Comparison of ENCODE assay signal across 8 mouse cellular contexts in the genomic region with DNA sequence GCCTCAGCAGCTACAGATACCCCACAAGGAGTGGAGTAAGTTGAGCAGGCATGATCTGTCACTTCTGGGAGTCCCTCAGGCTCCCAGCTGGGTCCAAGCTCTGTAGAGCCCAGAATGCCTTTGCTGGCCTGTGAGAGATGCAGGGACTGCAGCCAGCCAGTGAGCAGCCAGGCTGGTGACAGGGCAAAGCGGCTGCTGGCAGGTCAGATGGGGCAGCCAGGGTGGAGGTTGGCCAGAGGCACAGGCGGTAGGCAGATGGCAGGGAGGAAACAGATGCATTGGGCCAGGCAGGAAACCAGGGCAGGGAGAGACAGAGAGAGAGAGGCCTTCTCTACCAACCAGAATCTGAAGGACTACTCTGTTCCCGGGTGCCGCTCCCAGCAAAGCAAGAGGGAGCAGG. TPM values are rescaled to one million over a fixed set of nuclear protein-coding genes. Genes with fewer than 3 reads are reported as not detected.
DNase-seq lines count a peak whose midpoint lies in the region; ATAC-seq and TF ChIP-seq lines count a peak whose summit lies in the region.

No protein-coding gene starts in this region.

- no peak overlapping the region for H3K27ac ChIP-seq in hindbrain, embryonic 13.5 days
- H3K27ac ChIP-seq in hindbrain, embryonic 11.5 days (ENCODE audit: low read depth, low read length), result no peak overlapping the region
- peak overlapping the region; percentile 69 for H3K27ac ChIP-seq in heart, embryonic 10.5 days
- H3K27ac ChIP-seq in macrophage, result peak overlapping the region; percentile 100
- no peak overlapping the region for H3K27ac ChIP-seq in intestine, embryonic 15.5 days

- H3K9ac ChIP-seq in hindbrain, embryonic 13.5 days, result 0 out of 2 replicates have a peak overlapping the region, but pooled peaks have one; percentile 31
- no peak overlapping the region for H3K9ac ChIP-seq in hindbrain, embryonic 11.5 days (ENCODE audit: low read depth, low read length)
- H3K9ac ChIP-seq in intestine, embryonic 15.5 days, result no peak overlapping the region

- H3K4me3 ChIP-seq in hindbrain, embryonic 13.5 days, result no peak overlapping the region
- H3K4me3 ChIP-seq in hindbrain, embryonic 11.5 days (ENCODE audit: low read depth, low read length), result no peak overlapping the region
- H3K4me3 ChIP-seq in E14TG2a.4 (replicated peaks; ENCODE audit: low read length), result 0 out of 2 replicates have a peak overlapping the region, but pooled peaks have one; percentile 0
- no peak overlapping the region for H3K4me3 ChIP-seq in heart, embryonic 10.5 days
- no peak overlapping the region for H3K4me3 ChIP-seq in macrophage (ENCODE audit: inconsistent target)
- no peak overlapping the region for H3K4me3 ChIP-seq in intestine, embryonic 15.5 days (replicated peaks)

- DNase-seq in hindbrain, embryonic 11.5 days (ENCODE audit: low spot score), result no peak
- DNase-seq in cerebellum, adult 9-10 months, result peak; percentile 89
- DNase-seq in heart, embryonic 10.5 days (ENCODE audit: low spot score), result no peak

- no peak for TF ChIP-seq CTCF in E14TG2a.4 (conservative IDR thresholded peaks at IDR 0.05; ENCODE audit: low read length)

- peaks cover 18% of the 10 kb centered on the region for H3K4me1 ChIP-seq in hindbrain, embryonic 13.5 days (replicated peaks)
- H3K4me1 ChIP-seq in hindbrain, embryonic 11.5 days (replicated peaks; ENCODE audit: control insufficient read depth, insufficient read depth, low read length), result no peaks in the 10 kb centered on the region
- peaks cover 65% of the 10 kb centered on the region for H3K4me1 ChIP-seq in E14TG2a.4 (replicated peaks; ENCODE audit: low read depth, low read length)
- peaks cover 32% of the 10 kb centered on the region for H3K4me1 ChIP-seq in heart, embryonic 10.5 days
- peaks cover 14% of the 10 kb centered on the region; the same call in 1 of the 2 replicates for H3K4me1 ChIP-seq in intestine, embryonic 15.5 days (replicated peaks)

- H3K79me2 ChIP-seq in macrophage (ENCODE audit: inconsistent target), result peaks cover 100% of the 10 kb centered on the region

- H3K36me3 ChIP-seq in hindbrain, embryonic 13.5 days, result no peaks in the 10 kb centered on the region
- no peaks in the 10 kb centered on the region for H3K36me3 ChIP-seq in hindbrain, embryonic 11.5 days (ENCODE audit: control insufficient read depth, insufficient read depth, low read length)
- peaks cover 48% of the 10 kb centered on the region for H3K36me3 ChIP-seq in E14TG2a.4 (ENCODE audit: insufficient read depth, low read length)
- H3K36me3 ChIP-seq in heart, embryonic 10.5 days, result peaks cover 25% of the 10 kb centered on the region
- peaks cover 19% of the 10 kb centered on the region for H3K36me3 ChIP-seq in macrophage (ENCODE audit: inconsistent target)
- peaks cover 5% of the 10 kb centered on the region for H3K36me3 ChIP-seq in intestine, embryonic 15.5 days

- whole genome bisulfite sequencing in hindbrain, embryonic 13.5 days, result 64% methylated on average over 4 of the region's 4 CpGs
- WGBS in hindbrain, embryonic 11.5 days, result 57% methylated on average over 4 of the region's 4 CpGs
- 56% methylated on average over 4 of the region's 4 CpGs for WGBS in heart, embryonic 10.5 days
- 22% methylated on average over 4 of the region's 4 CpGs for WGBS in macrophage (ENCODE audit: missing documents)
- WGBS in intestine, embryonic 15.5 days, result 79% methylated on average over 4 of the region's 4 CpGs

- H3K9me3 ChIP-seq in hindbrain, embryonic 13.5 days, result no peaks in the 10 kb centered on the region
- H3K9me3 ChIP-seq in hindbrain, embryonic 11.5 days (ENCODE audit: control insufficient read depth, low read length), result no peaks in the 10 kb centered on the region
- 0 out of 2 replicates have a peak, but pooled peaks cover 9% of the 10 kb centered on the region for H3K9me3 ChIP-seq in E14TG2a.4 (ENCODE audit: low read length)
- no peaks in the 10 kb centered on the region for H3K9me3 ChIP-seq in heart, embryonic 10.5 days
- H3K9me3 ChIP-seq in intestine, embryonic 15.5 days, result no peaks in the 10 kb centered on the region

- H3K27me3 ChIP-seq in hindbrain, embryonic 13.5 days, result peaks cover 5% of the 10 kb centered on the region; the same call in 1 of the 2 replicates
- H3K27me3 ChIP-seq in hindbrain, embryonic 11.5 days (ENCODE audit: control insufficient read depth, insufficient read depth, low read length), result no peaks in the 10 kb centered on the region
- no peaks in the 10 kb centered on the region for H3K27me3 ChIP-seq in E14TG2a.4 (ENCODE audit: insufficient read depth, low read length)
- H3K27me3 ChIP-seq in heart, embryonic 10.5 days (ENCODE audit: insufficient read depth, poor library complexity, severe bottlenecking), result no peaks in the 10 kb centered on the region
- no peaks in the 10 kb centered on the region for H3K27me3 ChIP-seq in intestine, embryonic 15.5 days (replicated peaks)

- no peak for ATAC-seq in hindbrain, embryonic 13.5 days (ENCODE audit: low FRiP score)
- ATAC-seq in hindbrain, embryonic 11.5 days (ENCODE audit: low FRiP score), result no peak
- ATAC-seq in intestine, embryonic 15.5 days, result no peak
- ATAC-seq in activated CD4-positive, CD25-positive, alpha-beta regulatory T cell, adult 4 months, result no peak

- H3K4me2 ChIP-seq in hindbrain, embryonic 13.5 days, result no peak overlapping the region
- H3K4me2 ChIP-seq in hindbrain, embryonic 11.5 days (replicated peaks; ENCODE audit: low read depth, low read length), result no peak overlapping the region
- no peak overlapping the region for H3K4me2 ChIP-seq in intestine, embryonic 15.5 days (replicated peaks)

RNA-seq across cellular contexts. Expression of gene Cmtm7, which starts 6.4 kb away (rescaled TPM):
- 18.3 and 19.1 TPM in 2 replicates for polyA plus RNA-seq in hindbrain, embryonic 13.5 days (2015; fragmentation: Nextera tagmentation; extraction: Ambion mirVana)
- 66.1 and 77.8 TPM in 2 replicates for polyA plus RNA-seq in hindbrain, embryonic 11.5 days (2014; fragmentation: Nextera tagmentation; extraction: Ambion mirVana)
- polyA plus RNA-seq in heart, embryonic 10.5 days (2016; fragmentation: Nextera tagmentation; extraction: Ambion mirVana), result 143 and 145 TPM in 2 replicates
- total RNA-seq in macrophage (2018; cell fraction: chromatin; rRNA removed), result 10 to 100 TPM; 17.7 to 97.1 (median 67.8) TPM
- total RNA-seq in macrophage (2018; cell fraction: cytosol; rRNA removed), result 100 to 1,000 TPM in 9 of 26 experiments, 10 to 100 TPM in 17; 58.3 to 114 (median 93.6) TPM
- 100 to 1,000 TPM in 1 of 26 experiments, 10 to 100 TPM in 25; 36.9 to 101 (median 68.6) TPM for total RNA-seq in macrophage (2018; cell fraction: nucleus; rRNA removed)
- 47.8 to 121 TPM (median 101 TPM) in 3 replicates for polyA plus RNA-seq in macrophage (2018)
- polyA plus RNA-seq in intestine, embryonic 15.5 days (2015; fragmentation: Nextera tagmentation; extraction: Ambion mirVana), result 89.8 and 100 TPM in 2 replicates
- polyA plus RNA-seq in activated CD4-positive, CD25-positive, alpha-beta regulatory T cell, adult 4 months (2017; shearing (Covaris generic)), result 100 to 1,000 TPM in 1 of 2 experiments, 10 to 100 TPM in 1; 90.6 to 114 TPM

RNA-seq across cellular contexts. Expression of gene Cmtm6, which starts 44.4 kb away (rescaled TPM):
- polyA plus RNA-seq in hindbrain, embryonic 13.5 days (2015; fragmentation: Nextera tagmentation; extraction: Ambion mirVana), result 20.5 and 21.8 TPM in 2 replicates
- 22.7 and 26.6 TPM in 2 replicates for polyA plus RNA-seq in hindbrain, embryonic 11.5 days (2014; fragmentation: Nextera tagmentation; extraction: Ambion mirVana)
- polyA plus RNA-seq in heart, embryonic 10.5 days (2016; fragmentation: Nextera tagmentation; extraction: Ambion mirVana), result 39.4 and 47.3 TPM in 2 replicates
- total RNA-seq in macrophage (2018; cell fraction: chromatin; rRNA removed), result 10 to 100 TPM in 25 of 26 experiments, 1 to 10 TPM in 1; 9.5 to 94.2 (median 29.7) TPM
- total RNA-seq in macrophage (2018; cell fraction: cytosol; rRNA removed), result 100 to 1,000 TPM in 12 of 26 experiments, 10 to 100 TPM in 14; 60.7 to 138 (median 99.6) TPM
- 100 to 1,000 TPM in 10 of 26 experiments, 10 to 100 TPM in 16; 54.2 to 141 (median 94.4) TPM for total RNA-seq in macrophage (2018; cell fraction: nucleus; rRNA removed)
- 61.4 to 121 TPM (median 79.5 TPM) in 3 replicates for polyA plus RNA-seq in macrophage (2018)
- polyA plus RNA-seq in intestine, embryonic 15.5 days (2015; fragmentation: Nextera tagmentation; extraction: Ambion mirVana), result 77.5 and 77.7 TPM in 2 replicates
- polyA plus RNA-seq in activated CD4-positive, CD25-positive, alpha-beta regulatory T cell, adult 4 months (2017; shearing (Covaris generic)), result 10 to 100 TPM; 77.1 to 88.5 TPM

Comparison
In these comparisons a context has a peak if more than half of its experiments do, and no peak if none do; other contexts are left out.
1. H3K27ac ChIP-seq: peak in heart, embryonic 10.5 days (single experiment) and macrophage (single experiment); none in hindbrain, embryonic 13.5 days (single experiment), hindbrain, embryonic 11.5 days (single experiment) and intestine, embryonic 15.5 days (single experiment).